Mouse (Mus musculus) cerebellum, postnatal 36 days (tissue): ENCODE measurements around the gene Rab36.

ENCODE experiments used
- DNase-seq, 2 experiments: peaks; one replicate each; pipeline ENCODE4 v3.0.0; 2021 to 2022; ENCODE audit warnings: mixed read lengths in 2 of 2

Gene Rab36

DNA sequence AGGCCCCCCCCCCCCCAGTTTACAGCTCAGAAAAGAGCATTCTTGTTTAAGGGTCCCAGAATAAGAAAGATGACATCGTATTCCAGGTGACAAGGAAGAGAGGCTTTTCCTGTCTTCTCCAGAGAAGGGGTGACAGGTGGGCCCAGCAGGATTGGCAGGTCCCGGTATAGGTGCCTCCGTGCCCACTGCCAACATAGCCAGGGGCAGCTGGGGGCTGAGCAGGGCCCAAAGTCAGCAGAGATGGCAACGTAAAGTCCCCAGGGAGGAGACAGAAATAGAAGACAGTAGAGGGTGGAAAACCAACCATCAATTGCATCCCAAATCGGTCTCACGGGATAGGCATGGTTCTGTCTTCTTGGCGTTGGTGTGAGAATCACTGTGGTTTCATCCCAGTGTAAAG is 11.9 kb downstream of the Rab36 start:
- DNase-seq = no peak

DNA sequence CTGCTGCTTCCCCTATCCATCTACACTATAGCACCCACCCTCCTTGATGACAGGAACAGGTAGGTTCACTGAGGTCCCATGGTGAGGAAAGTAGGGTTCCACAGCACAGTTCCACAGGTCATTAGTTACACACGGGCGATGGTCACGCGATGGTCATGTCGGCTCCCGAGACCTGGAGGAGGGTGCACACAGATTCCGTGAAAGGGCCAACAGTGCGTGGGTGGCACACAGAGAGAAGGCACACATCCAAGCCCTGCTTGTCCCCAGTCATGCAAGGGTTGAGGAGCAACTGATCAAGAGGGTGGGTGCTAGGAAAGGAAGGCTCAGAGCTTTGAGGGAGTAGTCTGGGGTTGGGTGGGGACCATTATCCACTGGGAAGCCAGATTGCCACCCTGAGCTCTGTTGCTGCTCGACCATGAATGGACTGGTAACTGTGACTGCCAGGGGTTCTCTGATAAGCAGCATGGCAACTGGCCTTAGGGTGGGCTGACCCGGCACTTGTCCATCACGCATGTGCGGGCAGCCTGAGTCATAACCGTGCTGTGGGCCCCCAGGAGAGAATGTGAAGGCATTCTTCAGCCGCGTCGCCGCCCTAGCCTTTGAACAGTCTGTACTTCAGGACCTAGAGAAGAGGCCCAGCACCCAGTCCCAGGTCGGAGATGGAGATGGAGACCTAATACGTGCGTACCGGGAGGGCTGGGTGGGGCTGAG is 14.7 kb downstream of the Rab36 start:
- DNase-seq = peak in 1 of 2 experiments; percentile 22

GRCm38 (mm10) chr10:75052902-75053301 is 16.0 kb downstream of the Rab36 start:
- no peak for DNase-seq

DNA sequence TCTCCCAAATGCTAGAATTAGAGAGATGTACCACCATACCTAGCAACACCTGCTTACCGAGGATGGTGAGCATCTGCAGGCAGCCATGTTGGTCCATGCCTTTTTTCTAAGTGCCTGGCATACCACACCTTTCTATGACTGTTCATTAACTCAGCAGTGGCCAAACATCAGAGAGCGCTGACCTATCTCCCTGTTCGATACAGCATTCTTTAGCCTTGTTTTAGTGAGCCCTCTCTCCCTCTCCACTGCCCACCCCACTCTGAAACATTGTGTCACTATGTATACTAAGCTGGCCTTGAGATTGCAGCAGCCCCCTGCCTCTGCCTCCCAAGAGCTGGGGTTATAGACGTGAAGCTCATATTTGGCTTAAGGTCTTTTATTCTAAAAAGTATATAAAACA is 16.8 kb downstream of the Rab36 start:
- DNase-seq = no peak

DNA sequence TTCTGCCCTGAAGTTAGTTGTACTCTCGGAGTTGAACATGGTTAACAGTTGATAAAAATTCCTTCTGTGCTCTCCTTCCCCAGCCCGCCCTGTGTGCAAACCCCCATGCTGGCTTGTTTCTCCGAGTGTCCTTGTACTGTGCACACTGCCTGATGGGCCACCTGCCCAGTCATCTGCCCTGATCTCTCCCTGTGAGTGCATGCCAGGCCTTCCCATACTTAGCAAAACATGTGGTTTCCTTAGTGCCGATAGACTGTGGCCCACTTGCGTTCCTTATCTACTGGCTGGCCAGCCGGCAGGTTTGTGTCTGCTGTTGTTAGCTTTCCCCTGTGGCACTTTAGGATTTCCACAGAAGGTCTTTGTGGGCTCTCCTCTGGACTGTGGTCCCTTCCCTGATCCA is 17.3 kb downstream of the Rab36 start:
- DNase-seq = no peak

GRCm38 (mm10) chr10:75055672-75056071 is 18.8 kb downstream of the Rab36 start:
- no peak for DNase-seq

DNA sequence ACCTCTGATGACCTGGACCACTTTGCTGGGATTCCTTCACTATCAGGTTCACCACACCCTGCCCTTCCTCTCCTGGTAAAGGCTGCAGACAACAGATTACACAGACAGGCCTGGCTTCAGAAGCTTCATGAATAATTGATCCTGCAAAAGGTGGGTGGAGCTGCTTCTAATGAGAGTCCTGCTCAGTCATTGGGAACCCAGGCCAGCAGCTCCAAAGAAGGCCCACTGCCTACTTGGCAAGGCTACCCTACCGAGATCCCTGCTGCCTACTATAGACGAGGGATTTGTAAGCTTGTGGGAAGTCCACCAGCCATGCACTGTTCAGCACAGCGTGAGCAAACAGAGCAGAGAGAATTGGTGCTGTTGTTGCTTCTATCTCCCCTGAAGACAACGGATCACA is 19.4 kb downstream of the Rab36 start:
- no peak for DNase-seq

- no peak for DNase-seq
Observed at GRCm38 (mm10) chr10:75058336-75058735, 21.5 kb downstream of the Rab36 start.

DNA sequence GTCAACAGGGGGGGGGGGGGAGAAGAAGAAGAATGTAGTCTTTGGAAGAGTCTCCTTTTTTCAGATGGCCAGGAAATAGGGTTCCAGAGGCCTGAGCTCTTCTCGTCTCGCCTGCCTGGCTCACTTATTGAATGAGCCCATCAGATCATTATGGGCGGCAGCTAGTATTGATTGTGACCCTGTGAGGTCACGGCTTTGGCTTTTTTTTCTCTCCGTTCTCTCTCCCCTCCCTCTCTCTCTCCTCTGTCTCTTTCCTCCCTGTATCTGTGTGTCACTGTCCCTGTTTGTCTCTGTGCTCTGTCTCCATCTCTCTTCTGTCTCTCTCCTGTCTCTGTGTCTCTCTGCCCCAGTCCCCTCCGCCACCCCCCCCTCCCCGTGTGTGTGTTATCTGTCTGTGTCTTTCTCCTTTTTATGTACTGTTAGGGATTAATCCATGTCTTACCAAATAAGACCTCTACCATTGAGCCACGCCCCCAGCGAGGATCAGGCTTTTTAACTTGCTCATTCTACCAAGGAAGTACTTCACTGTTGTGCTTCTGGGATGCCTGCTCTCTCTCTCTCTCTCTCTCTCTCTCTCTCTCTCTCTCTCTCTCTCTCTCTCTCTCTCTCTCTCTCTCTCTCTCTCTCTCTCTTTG is 22.0 kb downstream of the Rab36 start:
- no peak for DNase-seq

DNA sequence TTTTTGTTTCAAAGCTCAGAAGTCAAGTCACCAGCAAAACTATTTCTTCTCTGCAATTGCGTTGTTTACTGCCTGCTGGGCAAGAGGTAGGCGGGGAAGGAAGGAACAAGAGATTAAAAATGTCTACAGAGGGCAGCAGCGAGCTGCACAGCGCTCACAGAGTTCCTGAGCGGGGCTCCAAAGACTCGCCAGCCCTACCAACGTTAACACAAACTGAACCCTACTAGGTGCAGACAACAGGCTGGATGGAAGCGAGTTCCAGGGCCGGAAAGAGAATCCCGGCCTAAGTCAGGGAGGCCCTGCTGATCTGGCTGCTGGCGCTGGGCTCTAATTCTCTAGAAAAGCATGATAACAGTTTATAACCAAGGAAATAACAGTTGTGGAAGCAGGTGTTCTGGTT is 22.5 kb downstream of the Rab36 start:
- DNase-seq = peak; percentile 75 to 76

- peak; percentile 78 to 86 for DNase-seq
Observed at GRCm38 (mm10) chr10:75060217-75060842, 23.5 kb downstream of the Rab36 start, which contains the start of gene Bcr. TSS of gene Bcr (plus strand) at chr10:75060592.

GRCm38 (mm10) chr10:75060843-75061235 is 24.0 kb downstream of the Rab36 start:
- peak; percentile 37 to 42 for DNase-seq

GRCm38 (mm10) chr10:75061341-75062188 is 24.7 kb downstream of the Rab36 start:
- peak; percentile 28 to 31 for DNase-seq

GRCm38 (mm10) chr10:75062189-75062561 is 25.3 kb downstream of the Rab36 start:
- no peak for DNase-seq

DNA sequence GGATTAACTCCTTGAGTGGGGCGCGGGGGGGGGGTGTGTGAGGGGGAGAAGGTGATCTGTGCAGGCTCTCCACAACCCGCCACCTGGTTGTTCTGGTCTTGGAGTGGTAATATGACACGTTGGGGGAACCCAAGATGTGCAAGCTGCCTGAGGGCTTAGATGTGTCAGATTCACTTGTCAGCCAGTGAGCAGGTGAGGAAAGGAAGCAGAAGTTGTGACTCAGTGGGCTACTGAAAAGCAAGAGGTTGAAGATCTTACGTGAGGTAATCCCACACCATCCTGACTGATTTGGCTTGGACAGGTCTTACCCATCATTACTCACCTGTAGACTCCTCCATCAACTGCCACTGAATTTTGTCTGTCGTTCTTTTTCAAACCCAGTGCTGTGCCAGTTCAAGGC is 25.8 kb downstream of the Rab36 start:
- no peak for DNase-seq

GRCm38 (mm10) chr10:75063301-75063965 is 26.6 kb downstream of the Rab36 start:
- no peak for DNase-seq

DNA sequence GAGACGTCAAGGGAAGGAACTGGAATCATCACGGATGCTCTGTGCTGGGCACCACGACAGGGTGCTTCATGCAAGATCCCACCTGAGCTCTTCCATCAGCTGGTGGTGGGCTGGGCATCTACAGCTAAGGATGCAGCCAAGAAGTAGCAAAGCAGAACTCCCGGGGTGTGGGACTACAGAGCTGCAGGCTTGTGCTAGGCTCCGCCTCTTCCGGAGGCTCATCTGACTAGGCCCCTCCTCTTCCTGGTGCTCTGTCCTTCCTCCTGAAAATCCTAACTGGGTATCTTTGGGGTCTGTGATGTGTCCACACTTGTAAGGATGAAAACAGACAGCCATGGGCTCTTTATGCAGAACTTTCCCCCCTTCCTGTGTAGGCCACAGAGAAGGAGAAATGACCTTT is 28.8 kb downstream of the Rab36 start:
- no peak for DNase-seq

DNA sequence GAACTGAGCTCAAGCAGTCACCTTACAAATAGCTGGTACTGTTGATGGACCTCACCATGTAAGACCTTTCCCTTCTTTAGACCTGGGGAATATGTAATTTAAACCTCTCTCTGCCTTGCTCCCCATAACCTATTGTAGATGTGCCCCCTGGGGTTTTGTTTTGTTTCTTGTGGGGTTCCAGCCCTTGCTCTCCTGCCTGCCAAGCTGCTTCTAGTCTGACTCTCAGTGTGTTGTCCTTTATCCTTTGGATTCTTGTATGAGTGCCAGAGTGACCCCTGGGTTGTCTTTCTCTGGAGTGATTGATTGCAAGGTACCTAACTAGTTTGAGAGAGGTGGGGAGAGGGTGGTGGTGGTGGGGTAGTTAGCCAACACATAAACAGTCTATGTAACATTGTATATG is 30.6 kb downstream of the Rab36 start:
- DNase-seq = no peak

- no peak for DNase-seq
Observed at GRCm38 (mm10) chr10:75068086-75068485, 31.2 kb downstream of the Rab36 start.

- DNase-seq = no peak
Observed at GRCm38 (mm10) chr10:75068624-75069328, 31.9 kb downstream of the Rab36 start.

DNA sequence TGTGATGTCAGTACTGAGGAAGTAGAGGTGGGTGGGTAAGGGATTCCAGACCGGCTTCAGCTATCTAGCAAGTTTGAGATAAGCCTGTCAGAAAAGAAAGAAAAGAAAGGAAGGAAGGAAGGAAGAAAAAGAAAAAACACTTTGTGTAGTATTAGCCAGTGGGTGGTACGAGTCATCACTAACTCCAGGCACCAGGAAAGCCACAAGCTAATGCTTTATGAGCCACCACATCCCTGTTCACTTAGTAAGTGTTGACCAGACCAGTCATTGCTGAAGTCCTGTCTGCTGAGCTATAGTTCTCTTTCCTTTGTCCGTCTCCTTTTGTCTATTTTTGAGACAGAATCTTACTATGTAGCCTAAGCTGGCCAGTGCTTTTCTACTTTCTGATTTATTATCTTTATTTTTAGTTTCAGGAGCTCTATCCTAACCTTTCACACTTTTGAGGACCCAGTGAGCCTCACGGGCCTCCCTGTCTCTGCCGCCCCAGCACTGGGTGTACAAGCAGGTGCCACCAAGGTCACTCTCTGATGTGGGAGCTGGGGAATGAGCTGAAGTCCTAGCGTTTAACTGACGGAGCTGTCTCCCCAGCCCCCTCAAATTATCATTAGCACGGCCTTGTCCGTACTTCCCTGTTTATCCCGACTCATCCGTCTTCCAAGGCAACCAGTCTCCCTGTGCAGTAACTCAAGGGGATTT is 33.6 kb downstream of the Rab36 start:
- no peak for DNase-seq
